Mouse (Mus musculus): Measurements from ENCODE around the gene Taar9.
"Not testable (repeated sequence)": the region's sequence is repeated elsewhere in the genome, so short reads cannot be mapped to it uniquely, and the experiment has no call there.

Gene Taar9

DNA sequence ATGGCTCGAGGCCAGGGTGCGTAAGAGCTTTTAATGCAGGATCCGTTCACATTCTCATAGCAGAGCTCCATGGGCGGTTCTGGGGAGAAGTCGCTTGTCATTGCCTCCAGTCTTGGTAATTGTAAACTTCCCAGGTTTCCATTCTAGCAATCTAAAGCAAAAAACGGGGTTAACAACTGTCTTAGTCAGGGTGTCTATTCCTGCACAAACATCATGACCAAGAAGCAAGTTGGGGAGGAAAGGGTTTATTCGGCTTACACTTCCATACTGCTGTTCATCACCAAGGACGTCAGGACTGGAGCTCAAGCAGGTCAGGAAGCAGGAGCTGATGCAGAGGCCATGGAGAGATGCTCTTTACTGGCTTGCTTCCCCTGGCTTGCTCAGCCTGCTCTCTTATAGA lies at the start of gene Taar9:
Gene Taar9 (minus strand): TSS at position 101 of the 400 bp plus-strand sequence.
- DNase-seq: not testable (repeated sequence)

GRCm38 (mm10) chr10:24158470-24159254 lies 49.3 kb upstream of the Taar9 start:
- no peak for DNase-seq

GRCm38 (mm10) chr10:24150086-24150485 lies 40.8 kb upstream of the Taar9 start:
- DNase-seq: peak; percentile 39 to 58

DNA sequence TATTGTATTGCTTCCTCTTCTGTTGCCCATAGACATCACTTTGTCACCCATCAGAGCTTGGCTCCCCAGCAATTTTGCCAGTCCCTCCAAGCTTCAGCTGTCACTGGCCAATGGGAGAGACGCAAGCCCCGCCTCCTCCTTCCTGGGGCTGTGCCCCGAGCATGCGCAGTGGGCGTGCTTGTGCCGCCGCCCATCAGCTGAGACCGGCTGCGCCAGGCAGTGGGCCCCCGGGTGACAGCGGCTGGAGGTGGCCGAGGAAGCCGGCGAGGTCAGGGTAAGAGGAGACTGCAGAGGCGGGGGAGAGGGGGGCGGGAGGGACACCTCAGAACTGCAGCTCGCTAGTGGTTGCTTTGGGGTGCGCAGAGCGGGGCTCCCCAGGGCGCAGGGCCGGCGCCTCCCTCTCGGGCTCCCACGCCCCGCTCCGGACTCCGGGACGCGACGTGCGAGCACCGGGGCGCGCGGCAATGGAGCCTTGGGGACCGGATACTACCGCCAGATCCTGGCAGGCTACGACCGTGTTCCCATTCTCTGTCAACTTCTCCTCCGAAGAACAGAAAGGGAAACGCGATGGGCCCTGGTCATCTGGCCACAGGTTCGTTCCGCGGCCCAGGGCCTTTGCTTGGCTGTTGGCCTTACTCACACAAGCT lies 39.9 kb upstream of the Taar9 start, which contains the start of gene Stx7:
Gene Stx7 (plus strand): TSS at position 168 of the 647 bp plus-strand sequence.
- DNase-seq: peak; percentile 94 to 96

DNA sequence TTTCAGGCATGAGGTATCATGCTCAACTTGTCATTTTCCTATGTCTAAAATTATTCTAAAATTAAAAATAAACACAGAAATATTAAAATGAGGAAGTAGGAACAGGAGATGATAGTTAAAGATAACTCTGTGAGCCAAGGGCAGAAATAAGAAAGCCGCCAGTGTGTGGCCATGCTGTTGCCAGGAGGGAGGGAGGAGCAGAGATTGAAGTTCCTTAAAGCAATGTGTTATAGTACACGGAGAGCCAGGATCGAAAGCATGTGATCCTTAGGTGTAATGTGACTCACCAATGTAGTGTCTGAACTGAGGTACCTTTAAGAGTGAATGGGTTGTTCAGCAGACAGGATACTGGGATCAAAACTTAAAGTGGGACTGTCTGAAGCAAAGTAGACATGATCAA lies 33.4 kb upstream of the Taar9 start:
- DNase-seq: no peak

GRCm38 (mm10) chr10:24138623-24139261 lies 29.4 kb upstream of the Taar9 start:
- peak in 1 of 2 experiments; percentile 21 for DNase-seq

DNA sequence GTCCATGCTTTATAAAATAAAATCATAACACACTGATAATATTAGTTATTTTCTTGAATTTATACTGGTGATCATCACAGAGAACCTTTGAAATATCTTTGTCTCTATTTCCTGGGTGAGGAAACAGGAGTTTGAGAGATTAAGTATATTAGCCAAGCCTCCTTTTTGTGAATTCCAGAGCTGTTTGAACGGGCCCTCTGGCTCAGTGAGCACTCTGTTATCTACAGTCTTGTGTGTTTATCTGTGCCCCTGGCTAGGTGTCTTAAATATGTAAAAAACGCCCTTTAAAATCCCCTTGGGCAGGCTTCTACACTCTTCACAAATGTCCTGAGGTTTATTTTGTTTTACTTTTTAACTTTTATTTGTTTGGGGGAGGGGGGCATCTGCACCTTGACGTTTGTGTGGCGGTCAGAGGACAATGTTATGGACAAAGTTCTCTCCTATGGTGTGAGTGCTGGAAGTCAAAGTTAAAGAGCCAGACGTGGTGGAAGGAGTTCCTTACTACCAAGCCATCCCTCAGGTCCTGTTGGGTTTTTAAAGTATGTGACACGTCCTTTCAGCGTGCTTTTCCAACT lies 24.8 kb upstream of the Taar9 start:
- DNase-seq: no peak

DNA sequence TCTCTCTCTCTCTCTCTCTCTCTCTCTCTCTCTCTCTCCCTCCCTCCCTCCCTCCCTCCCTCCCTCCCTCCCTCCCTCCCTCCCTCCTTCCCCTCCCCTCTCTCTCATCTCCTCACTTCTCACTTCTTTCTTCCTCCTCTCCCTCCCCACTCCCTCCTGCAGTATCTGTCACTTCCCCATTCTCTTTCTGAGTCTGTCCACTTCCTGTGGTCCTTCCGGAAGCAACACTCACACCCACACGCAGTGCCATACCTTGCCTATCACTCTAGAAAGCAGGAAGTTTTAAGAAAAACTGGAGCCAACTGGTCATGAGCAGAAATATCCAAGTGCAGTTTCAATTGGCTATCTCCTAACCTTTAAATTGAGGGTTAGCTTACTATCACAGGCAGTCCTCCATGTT lies 23.8 kb upstream of the Taar9 start:
- DNase-seq: no peak

DNA sequence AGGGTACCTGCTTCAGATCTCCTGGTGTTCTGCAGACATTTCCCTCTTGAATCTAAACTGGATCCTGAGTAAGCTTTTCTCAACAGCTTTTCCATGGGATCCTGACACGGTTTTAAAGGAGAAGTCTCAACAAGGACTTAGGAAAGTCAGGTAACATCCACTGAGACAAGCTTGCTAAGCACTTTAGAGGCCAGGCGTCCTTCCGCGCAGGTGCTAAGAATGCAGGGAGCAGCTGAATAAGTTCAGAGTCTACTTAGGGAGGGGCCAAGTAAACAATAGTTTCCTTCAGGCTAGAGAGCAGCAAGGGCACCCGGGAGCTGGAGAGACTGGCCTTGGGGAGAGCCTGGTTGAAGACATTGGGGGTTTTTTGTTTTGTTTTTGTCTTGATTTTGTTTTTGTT lies 22.9 kb upstream of the Taar9 start:
- peak; percentile 37 to 66 for DNase-seq

DNA sequence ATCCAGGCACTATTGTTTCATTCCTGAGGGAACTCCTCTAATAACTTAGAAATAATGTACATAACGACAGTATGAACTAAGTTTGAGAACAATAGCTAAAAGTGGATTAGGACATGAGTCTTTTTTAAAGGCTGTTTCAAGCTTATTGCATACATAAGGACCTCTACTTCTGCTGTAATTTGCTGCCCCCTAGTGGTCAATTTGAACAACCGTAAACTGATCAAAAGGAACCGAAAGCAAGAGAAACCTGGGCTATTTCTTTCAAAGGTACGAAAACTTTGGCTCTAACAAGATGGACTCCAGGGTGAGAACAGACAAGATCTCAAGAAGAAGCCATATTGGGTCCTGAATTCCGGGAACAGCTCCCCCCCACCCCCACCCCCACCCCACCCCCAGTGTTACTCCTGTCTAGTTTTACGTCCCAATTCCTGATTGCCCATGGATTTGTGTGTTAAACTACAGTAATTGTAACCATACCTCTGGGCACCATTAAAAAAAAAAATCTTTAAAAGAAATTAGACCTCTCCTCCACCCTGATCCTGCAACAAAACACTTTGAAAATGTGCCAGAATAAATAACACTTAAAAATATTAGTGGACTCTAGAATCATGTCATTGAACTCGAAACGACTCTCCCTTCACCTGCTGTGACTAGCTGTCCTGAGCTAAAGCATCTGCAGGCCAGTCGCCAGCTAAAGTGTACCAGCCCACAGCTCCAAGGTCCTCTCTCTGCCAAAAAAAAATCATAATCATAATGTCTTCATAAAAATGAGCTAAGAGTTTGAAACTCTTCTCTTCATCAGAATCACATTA lies 22.3 kb upstream of the Taar9 start:
- peak; percentile 52 to 71 for DNase-seq

DNA sequence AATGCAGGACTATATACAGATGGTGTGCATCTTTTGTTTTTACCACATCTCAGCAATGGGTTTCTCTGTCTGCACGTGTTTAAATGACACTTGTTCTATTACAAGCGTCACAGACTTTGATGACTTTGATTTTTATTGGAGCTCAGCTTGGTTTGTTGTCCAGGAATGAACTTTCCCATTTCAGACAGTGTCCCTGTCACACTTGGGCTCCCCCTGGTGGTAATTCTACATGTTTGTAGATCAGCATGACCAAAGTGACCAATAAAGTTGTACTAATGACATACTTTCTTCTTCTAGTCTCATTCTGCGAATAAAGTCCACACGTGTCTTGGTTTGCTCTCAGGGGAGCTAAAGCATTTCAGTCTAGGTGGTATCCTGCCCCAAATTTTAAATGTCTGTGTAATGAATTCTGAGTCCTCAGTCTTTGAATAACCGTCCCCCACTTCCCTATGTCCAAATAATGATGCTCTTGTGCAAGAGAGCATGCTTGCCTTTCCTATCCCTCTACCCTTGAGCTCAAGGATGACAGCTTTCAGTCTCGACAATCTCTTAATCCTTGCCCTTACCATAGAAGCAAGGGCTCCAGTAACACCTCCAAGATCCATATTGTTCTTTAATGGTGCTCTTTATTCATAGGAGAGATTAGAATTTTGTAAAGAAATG lies 1.9 kb upstream of the Taar9 start:
- peak; percentile 55 to 62 for DNase-seq

DNA sequence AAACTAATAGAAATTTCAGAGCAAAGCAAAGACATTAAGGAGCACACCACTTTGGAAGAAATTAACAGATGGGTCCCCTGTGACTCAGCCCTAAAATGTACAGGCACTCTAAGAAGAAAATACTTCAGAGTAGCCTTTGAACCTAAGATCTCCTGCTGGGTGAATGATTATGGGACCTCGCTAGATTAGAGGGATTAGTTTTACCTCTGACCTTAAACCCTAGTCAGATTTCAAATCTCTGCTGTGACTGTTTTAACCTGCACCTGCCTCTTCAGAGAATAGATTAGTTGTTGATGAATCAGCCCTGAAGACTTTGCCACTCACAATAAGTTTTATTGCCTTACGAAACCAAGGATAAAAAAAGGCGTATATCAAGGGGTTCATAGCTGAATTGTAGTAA lies 1.1 kb downstream of the Taar9 start:
- no peak for DNase-seq

GRCm38 (mm10) chr10:24107747-24108146 lies 1.6 kb downstream of the Taar9 start:
- DNase-seq: no peak

GRCm38 (mm10) chr10:24103299-24103698 lies 6.0 kb downstream of the Taar9 start:
- not testable (repeated sequence) for DNase-seq

- not testable (repeated sequence) for DNase-seq
Measured at GRCm38 (mm10) chr10:24101812-24102211, 7.5 kb downstream of the Taar9 start, which contains the start of gene Taar8c. TSS of gene Taar8c (minus strand) at chr10:24101912.

DNA sequence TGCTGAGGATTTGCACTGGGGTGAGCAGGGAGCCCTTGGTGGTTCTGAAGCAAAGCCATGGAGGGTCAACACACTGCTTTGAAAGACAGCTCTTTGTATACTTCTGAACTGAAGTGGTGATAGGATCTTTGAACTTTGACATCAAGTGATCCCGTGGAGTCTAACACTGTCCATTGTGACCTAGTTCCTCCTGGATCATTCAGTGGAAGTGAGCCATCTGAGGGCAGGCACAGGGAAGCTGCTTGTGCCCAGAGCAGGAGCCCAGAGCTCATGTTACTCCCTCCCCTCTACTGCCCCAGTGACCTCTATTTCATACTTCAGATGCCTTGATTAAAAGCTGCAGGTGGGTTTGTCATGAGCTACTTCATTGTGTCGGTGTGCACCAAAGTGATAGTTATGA lies 12.3 kb downstream of the Taar9 start:
- not testable (repeated sequence) for DNase-seq

DNA sequence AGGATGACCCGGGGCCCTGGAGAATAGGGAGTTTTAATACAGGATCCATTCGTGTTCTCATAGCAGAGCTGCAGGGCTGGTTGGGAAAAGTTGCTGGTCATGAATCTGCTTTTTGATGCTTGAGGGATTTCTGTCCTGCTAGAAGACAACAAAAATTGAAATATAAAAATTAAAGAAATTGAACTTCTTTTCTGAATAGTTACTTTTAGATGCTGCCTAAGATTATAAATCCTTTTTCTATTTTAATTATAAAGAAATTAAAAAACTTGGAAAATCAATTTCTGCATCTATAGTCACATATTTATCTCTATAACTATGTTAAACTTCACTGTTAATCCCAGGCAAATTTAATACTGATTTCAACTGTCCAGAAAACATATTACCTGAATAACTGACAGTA lies 17.1 kb downstream of the Taar9 start, which contains the start of gene Taar8b:
Gene Taar8b (minus strand): TSS at position 101 of the 400 bp plus-strand sequence.
- DNase-seq: no peak

GRCm38 (mm10) chr10:24087168-24087567 lies 22.2 kb downstream of the Taar9 start:
- no peak for DNase-seq

DNA sequence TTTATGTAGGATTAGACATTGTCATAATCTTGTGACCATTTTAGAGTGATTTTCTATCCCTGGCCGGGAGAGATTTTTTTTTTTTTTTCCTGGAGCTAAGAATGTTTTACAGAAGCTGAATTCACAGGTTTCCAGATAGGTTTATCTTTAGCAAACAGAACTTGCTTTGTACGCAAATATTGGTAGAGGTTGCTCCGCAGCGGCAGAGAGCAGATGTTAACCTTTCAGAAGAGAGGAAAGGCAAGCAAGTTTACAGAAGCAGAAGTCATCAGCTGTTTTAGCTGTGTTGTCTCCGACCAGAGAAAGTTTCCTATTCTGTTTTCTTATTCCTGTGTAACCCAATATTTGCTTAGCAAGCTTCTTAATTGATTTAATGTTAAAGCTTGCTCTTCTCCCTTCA lies 22.8 kb downstream of the Taar9 start:
- DNase-seq: no peak

DNA sequence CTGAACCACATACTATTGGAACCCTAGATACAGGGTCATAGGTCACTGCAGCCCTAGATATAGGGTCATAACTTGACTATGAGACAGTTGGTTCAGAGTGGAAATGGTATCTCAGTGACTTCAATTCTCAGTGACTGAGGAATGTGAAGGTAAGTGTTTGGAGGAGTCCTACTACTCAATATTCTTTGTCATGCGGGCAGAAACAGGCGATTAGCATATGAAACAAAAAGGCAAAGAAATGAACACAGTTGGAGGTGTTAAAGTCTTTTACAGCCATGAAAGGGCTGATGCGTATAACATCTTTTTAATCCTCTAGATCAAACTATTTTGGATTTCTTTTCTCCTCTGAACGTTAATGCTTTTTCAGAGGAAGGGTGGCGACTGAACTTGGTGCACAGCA lies 23.4 kb downstream of the Taar9 start:
- no peak for DNase-seq

GRCm38 (mm10) chr10:24080166-24080565 lies 29.2 kb downstream of the Taar9 start:
- peak; percentile 69 to 70 for DNase-seq

- not testable (repeated sequence) for DNase-seq
Measured at GRCm38 (mm10) chr10:24076200-24076599, 33.1 kb downstream of the Taar9 start, which contains the start of gene Taar8a. TSS of gene Taar8a (plus strand) at chr10:24076500.

Data from kidney, postnatal 4 days (tissue).